Mouse (Mus musculus): ENCODE results near the gene Olfr1408. TPM values are rescaled to one million over a fixed set of nuclear protein-coding genes. Genes with fewer than 3 reads are reported as not detected.

Gene Olfr1408
- polyA plus RNA-seq (2015; fragmentation: Nextera tagmentation; extraction: Ambion mirVana), result not detected in 2 replicates

DNA sequence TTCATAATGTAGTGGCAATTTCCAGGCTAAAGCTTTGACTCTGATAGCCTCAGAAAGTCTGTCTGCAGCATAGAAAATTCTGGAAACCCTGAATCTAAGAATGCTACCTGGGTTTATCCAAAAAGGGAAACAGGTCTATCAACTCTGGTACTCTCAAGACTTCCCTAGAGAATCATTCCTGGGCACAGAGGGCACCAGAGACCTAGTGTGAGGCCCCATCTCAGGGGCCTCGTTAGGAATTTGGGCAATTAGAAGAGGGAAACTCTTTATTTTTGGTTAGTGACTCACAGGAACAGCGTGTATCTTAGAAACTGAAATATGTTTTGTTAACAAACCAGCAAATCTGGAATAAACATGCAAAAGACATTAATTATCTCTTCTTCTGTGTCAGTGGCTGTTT, at the start of gene Olfr1408:
TSS of gene Olfr1408 (minus strand) at position 101 of the 400 bp plus-strand sequence.
- no peak within 1 kb of the TSS for H3K4me3 ChIP-seq (ENCODE audit: low read length)
- no peaks in the 10 kb centered on the region for H3K4me1 ChIP-seq (replicated peaks; ENCODE audit: control insufficient read depth, insufficient read depth, low read length)
- H3K9me3 ChIP-seq (ENCODE audit: control insufficient read depth, low read length), result no peaks in the 10 kb centered on the region
- no peaks in the 10 kb centered on the region for H3K36me3 ChIP-seq (ENCODE audit: control insufficient read depth, insufficient read depth, low read length)
- H3K27me3 ChIP-seq (ENCODE audit: control insufficient read depth, insufficient read depth, low read depth, low read length), result no peaks in the 10 kb centered on the region
- no peak for ATAC-seq (ENCODE audit: low read depth)
- 58% methylated on average over 2 of the region's 2 CpGs for WGBS
- no peak within 1 kb of the TSS for H3K27ac ChIP-seq (ENCODE audit: low read length)
- no peak within 1 kb of the TSS for H3K9ac ChIP-seq (ENCODE audit: low read length)
- H3K4me2 ChIP-seq (ENCODE audit: low read depth, low read length), result no peak within 1 kb of the TSS

DNA sequence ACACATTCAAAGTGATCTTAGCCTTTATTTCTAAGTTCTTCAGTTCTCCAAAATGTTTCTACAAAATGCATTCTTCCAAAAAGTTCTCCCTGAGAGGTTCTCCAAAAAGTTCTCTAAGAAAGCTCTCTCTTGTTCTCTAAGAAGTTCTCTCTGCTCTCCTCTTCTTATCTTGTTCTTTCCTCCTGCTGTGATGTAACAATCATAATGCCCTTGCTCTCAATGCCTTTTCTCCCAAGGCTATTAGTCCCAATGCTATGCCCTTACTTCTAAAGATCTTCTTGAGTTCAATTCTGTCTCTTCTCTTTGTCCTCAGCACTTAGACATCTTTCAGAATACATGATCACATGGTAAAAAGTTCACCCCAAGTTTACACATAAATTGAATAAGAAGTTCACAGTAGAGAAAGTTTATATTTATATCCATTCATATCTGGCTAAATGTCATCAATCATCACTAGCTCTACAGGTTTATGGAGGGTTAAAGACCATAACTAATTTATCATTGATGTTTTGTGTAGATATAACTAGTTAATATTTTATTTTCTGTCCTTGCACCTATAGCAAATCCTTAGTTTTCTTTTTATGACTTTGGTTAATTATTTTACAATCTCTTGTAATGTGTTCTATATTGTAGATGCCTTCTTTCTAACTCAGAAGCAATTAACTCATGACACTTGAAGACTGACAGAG, 37.1 kb upstream of the Olfr1408 start:
- Histone ChIP-seq H3K9me3 (ENCODE audit: control insufficient read depth, low read length) (no peaks in the 10 kb centered on the region), H3K36me3 (ENCODE audit: control insufficient read depth, insufficient read depth, low read length) (no peaks in the 10 kb centered on the region), H3K27ac (ENCODE audit: low read length) (no peak overlapping the region), H3K4me1 (replicated peaks; ENCODE audit: control insufficient read depth, insufficient read depth, low read length) (no peaks in the 10 kb centered on the region), H3K4me3 (ENCODE audit: low read length) (no peak overlapping the region), H3K9ac (ENCODE audit: low read length) (no peak overlapping the region), H3K27me3 (ENCODE audit: control insufficient read depth, insufficient read depth, low read depth, low read length) (no peaks in the 10 kb centered on the region), H3K4me2 (ENCODE audit: low read depth, low read length) (no peak overlapping the region)
- ATAC-seq (ENCODE audit: low read depth), result no peak

Other genes with a start within 250 kb of the Olfr1408 start
- 0.15 and 1.9 TPM in 2 replicates for gene Apcs, start 242.3 kb downstream of the Olfr1408 start, polyA plus RNA-seq (2015; fragmentation: Nextera tagmentation; extraction: Ambion mirVana)
- gene Olfr16, start 187.0 kb downstream of the Olfr1408 start, polyA plus RNA-seq (2015; fragmentation: Nextera tagmentation; extraction: Ambion mirVana), result not detected in 2 replicates
- gene Olfr1406, start 53.3 kb upstream of the Olfr1408 start, polyA plus RNA-seq (2015; fragmentation: Nextera tagmentation; extraction: Ambion mirVana), result not detected in 2 replicates
- gene Olfr218, start 60.4 kb upstream of the Olfr1408 start, polyA plus RNA-seq (2015; fragmentation: Nextera tagmentation; extraction: Ambion mirVana), result not detected in 2 replicates
- gene Olfr1404, start 75.0 kb upstream of the Olfr1408 start, polyA plus RNA-seq (2015; fragmentation: Nextera tagmentation; extraction: Ambion mirVana), result not detected in 2 replicates
- 0.21 TPM in 1 of 2 replicates, not detected in the other for gene Fcer1a, start 89.8 kb upstream of the Olfr1408 start, polyA plus RNA-seq (2015; fragmentation: Nextera tagmentation; extraction: Ambion mirVana)
- not detected in 2 replicates for gene Olfr418, start 128.6 kb upstream of the Olfr1408 start, polyA plus RNA-seq (2015; fragmentation: Nextera tagmentation; extraction: Ambion mirVana)
- not detected in 2 replicates for gene Mptx2, start 140.4 kb upstream of the Olfr1408 start, polyA plus RNA-seq (2015; fragmentation: Nextera tagmentation; extraction: Ambion mirVana)
- gene Ackr1, start 196.4 kb upstream of the Olfr1408 start, polyA plus RNA-seq (2015; fragmentation: Nextera tagmentation; extraction: Ambion mirVana), result 0.21 and 0.73 TPM in 2 replicates
- 1.3 and 2.6 TPM in 2 replicates for gene Aim2, start 213.5 kb upstream of the Olfr1408 start, polyA plus RNA-seq (2015; fragmentation: Nextera tagmentation; extraction: Ambion mirVana)
- 0.87 and 0.94 TPM in 2 replicates for gene Cadm3, start 230.3 kb upstream of the Olfr1408 start, polyA plus RNA-seq (2015; fragmentation: Nextera tagmentation; extraction: Ambion mirVana)